Mouse (Mus musculus) brain, embryonic 14.5 days (tissue): Measurements from ENCODE around the gene Efnb3. TPM values are rescaled to one million over a fixed set of nuclear protein-coding genes. Genes with fewer than 3 reads are reported as not detected.
"Not testable (repeated sequence)": the region's sequence is repeated elsewhere in the genome, so short reads cannot be mapped to it uniquely, and the experiment has no call there.

Experiments
- DNase-seq: peaks from one replicate; pipeline ENCODE4 v3.0.0-alpha.2; 2011; ENCODE audit warnings: low read depth
- CTCF ChIP-seq: fragments of 200-500 bp; IDR thresholded peaks from 2 replicates; pipeline ENCODE4 v1.5.1; 2012; ENCODE audit warnings: inconsistent platforms, mild to moderate bottlenecking, moderate library complexity, borderline replicate concordance; ENCODE audit not compliant: insufficient read depth, insufficient read length; ENCODE audit errors: extremely low read depth
- POLR2A ChIP-seq: fragments of 200-500 bp; IDR thresholded peaks from 2 replicates; pipeline ENCODE4 v1.6.1; 2012; ENCODE audit warnings: mild to moderate bottlenecking, inconsistent platforms, borderline replicate concordance; ENCODE audit not compliant: poor library complexity, insufficient read depth, insufficient read length, severe bottlenecking; ENCODE audit errors: extremely low read depth
- polyA plus RNA-seq: library from polyadenylated mRNA; depleted of rRNA; stranded (reverse); fragments of >200 nt; gene quantifications from 2 replicates; pipeline ENCODE4 v1.2.3, GENCODE M21; 2012

Efnb3 gene
- polyA plus RNA-seq, 1 experiment, result 187 TPM

DNA sequence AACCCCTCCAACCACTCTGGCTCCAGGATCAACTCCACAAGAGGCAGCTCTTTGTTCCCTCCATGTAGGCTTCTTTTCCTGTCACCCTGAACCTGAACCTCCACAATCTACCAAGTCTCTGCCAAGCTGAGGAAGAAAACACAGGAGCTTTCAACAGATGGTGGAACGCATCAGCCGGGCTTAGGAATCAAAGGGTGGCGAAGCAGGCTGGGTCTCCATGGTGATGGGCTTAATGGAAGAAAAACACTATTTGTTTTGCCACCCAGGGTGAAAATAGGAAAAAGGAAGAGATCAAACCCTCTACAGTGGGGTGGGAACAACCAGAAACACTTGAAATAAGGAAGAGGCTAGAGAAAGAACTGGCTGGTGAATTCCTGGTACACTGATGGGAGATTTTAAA, 16.4 kb downstream of the Efnb3 start:
- peak; percentile 85 for DNase-seq
- TF ChIP-seq POLR2A, result no peak
- no peak for TF ChIP-seq CTCF

DNA sequence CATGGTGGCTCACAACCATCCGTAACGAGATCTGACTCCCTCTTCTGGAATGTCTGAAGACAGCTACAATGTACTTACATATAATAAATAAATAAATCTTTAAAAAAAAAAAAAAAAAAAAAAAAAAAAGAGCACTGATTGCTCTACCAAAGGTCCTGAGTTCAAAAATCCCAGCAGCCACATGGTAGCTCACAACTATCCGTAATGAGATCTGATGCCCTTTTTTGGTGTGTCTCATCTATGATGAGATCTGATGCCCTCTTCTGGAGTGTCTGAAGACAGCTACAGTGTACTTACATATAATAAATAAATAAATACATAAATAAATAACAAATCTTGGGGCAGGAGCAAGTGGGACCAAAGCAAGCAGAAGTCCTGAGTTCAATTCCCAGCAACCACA, 18.3 kb downstream of the Efnb3 start:
- DNase-seq, result not testable (repeated sequence)

DNA sequence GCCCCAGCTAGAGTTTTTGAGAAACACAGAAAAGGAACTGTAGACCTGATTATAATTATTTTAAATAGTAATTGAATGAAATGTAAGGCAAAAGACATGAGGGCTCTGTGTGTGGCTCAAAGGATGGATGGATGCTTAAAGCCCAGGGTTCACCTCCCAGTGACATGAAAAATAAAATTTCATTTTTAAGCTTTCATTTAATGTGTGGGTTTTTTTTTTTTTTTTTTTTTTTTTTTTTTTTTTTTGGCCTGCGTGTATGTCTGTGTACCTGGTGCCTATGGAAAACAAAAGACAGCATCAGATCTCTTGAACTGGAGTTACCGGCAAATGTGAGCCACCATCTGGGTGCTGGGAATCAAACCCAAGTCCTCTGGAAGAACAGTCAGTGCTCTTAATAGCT, 19.3 kb downstream of the Efnb3 start:
- TF ChIP-seq CTCF, result no peak
- no peak for TF ChIP-seq POLR2A
- DNase-seq, result no peak

DNA sequence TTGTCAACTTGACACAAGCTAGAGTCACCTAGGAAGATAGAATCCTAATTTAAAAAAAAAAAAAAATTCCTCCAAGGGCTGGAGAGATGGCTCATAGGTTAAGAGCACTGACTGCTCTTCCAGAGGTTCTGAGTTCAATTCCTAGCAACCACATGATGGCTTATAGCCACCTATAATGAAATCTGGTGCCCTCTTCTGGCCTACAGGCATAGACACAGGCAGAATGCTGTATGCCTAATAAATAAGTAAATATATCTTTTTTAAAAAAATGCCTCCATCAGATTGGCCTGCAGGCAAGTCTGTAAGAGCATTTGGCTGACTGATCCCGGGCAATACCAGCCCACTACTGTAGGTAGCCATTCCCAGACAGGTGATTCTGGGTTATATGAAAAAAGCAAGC, 25.0 kb downstream of the Efnb3 start:
- TF ChIP-seq CTCF (peak; percentile 7; the same call in 1 of the 2 replicates), POLR2A (no peak)
- DNase-seq, result no peak

DNA sequence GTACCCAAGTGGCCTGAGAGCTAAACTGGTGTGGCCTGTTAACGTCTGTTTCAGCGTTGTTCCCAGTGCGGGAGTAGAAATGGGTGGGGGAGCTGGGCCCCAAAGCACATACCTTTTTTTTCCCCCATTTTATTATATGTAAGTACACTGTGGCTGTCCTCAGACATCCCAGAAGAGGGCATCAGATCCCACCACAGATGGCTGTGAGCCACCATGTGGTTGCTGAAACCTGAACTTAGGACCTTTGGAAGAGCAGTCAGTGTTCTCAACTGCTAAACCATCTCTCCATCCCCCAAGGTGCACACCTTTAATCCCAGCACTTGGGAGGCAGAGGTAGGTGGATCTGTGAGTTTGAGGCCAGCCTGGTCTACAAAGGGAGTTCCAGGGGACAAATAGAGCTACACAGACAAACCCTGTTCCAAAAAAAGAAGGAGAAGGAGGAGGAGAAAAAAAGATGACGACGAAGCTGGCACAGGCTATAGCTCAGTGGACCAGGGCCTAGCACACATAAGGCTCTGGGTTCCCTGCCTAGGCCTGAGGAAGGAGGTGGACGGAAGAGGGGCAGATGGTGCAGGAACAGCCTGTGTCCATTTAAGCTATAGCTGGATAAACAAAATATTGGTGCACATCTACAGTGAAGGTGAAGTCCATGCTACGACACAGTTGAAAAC, 27.4 kb downstream of the Efnb3 start:
- no peak for TF ChIP-seq CTCF
- TF ChIP-seq POLR2A, result no peak
- DNase-seq, result no peak

DNA sequence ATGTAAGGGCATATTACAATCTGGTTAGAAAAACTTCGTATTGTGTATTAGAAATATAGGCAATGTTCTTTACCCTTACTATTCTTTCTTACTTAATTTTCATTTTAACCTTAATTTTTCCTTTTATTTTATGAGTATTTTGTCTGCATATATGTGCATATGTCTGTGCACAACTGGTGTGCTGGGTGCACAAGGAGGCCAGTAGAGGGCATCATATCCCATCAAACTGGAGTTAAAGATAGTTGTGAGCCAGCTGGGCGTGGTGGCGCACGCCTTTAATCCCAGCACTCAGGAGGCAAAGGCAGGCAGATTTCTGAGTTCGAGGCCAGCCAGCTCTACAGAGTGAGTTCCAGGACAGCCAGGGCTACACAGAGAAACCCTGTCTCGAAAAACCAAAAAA, 29.2 kb downstream of the Efnb3 start:
- not testable (repeated sequence) for DNase-seq
- TF ChIP-seq CTCF, result peak; percentile 28; the same call in 1 of the 2 replicates

DNA sequence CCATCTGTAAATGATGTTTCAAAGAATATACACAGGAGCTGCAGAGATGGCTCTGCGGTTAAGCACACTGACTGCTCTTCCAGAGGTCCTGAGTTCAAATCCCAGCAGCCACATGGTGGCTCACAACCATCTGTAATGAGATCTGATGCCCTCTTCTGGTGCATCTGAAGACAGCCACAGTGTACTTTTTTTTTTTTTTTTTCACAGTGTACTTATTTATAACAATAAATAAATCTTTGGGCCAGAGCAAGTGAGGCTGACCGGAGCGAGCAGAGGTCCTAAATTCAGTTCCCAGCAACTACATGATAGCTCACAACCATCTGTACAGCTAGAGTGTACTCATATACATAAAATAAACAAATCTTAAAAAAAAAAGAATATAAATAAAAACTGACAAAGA, 29.7 kb downstream of the Efnb3 start:
- not testable (repeated sequence) for DNase-seq

- DNase-seq, result no peak
- TF ChIP-seq POLR2A (no peak), CTCF (no peak)
These were observed 32.0 kb downstream of the Efnb3 start for GRCm38 (mm10) chr11:69528031-69528390.

- DNase-seq, result peak; percentile 93
- TF ChIP-seq POLR2A (peak; percentile 37; the same call in 1 of the 2 replicates), CTCF (no peak)
These were observed 32.6 kb downstream of the Efnb3 start for GRCm38 (mm10) chr11:69527098-69528030.

DNA sequence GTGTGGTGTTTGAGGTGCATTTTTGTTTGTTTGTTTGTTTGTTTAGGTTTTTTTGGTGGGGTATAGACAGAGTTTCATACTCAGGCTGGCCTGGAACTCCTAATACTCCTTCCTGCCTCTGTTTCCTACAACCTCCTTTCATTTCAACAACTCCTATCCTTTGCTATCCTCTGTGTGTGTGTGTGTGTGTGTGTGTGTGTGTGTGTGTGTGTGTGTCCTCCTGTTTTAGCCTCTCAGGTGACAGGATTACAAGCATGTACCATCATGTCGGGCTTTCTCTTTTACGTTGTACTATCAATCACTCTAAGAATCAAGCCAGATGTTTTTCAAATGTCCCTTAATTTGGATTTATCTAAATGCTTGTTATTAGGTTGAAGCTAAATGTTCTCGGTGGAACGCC, 33.4 kb downstream of the Efnb3 start:
- TF ChIP-seq POLR2A (no peak), CTCF (no peak)
- DNase-seq, result no peak

GRCm38 (mm10) chr11:69525661-69526060, 34.3 kb downstream of the Efnb3 start:
- TF ChIP-seq POLR2A (no peak), CTCF (no peak)
- no peak for DNase-seq

GRCm38 (mm10) chr11:69523651-69524050, 36.4 kb downstream of the Efnb3 start:
- DNase-seq, result no peak
- no peak for TF ChIP-seq CTCF
- TF ChIP-seq POLR2A, result no peak
